Mouse (Mus musculus) cerebellum, adult 2 months (tissue): ENCODE data around the gene Ggcx.
"Not testable (repeated sequence)": the region's sequence is repeated elsewhere in the genome, so short reads cannot be mapped to it uniquely, and the experiment has no call there.

ENCODE experiments used
- CTCF ChIP-seq: fragments of 200-500 bp; IDR thresholded peaks from 2 replicates; pipeline ENCODE4 v1.5.1; 2011; ENCODE audit warnings: low read depth, mild to moderate bottlenecking, control low read depth, low read length, moderate library complexity, borderline replicate concordance; ENCODE audit not compliant: insufficient read depth
- POLR2A ChIP-seq: fragments of 200-500 bp; IDR thresholded peaks from 2 replicates; pipeline ENCODE4 v1.6.1; 2011; ENCODE audit warnings: low read length, control low read depth, borderline replicate concordance; ENCODE audit not compliant: insufficient read depth

GRCm38 (mm10) chr6:72478691-72479090 lies 64.6 kb downstream of the Ggcx start:
- TF ChIP-seq CTCF, POLR2A: not testable (repeated sequence)
